Mouse (Mus musculus) intestine, postnatal 0 days (tissue): Measurements from ENCODE around the gene Ptpn1. TPM values are rescaled to one million over a fixed set of nuclear protein-coding genes. Genes with fewer than 3 reads are reported as not detected.

Experiments
- ATAC-seq: fragments of 200-750 bp; cut with Nextera tagmentation; 2 replicates; pipeline ENCODE4 v1.8.0; 2017; ENCODE audit warnings: mild to moderate bottlenecking, moderate TSS enrichment, moderate library complexity
- H3K27ac ChIP-seq: fragments of 300-500 bp; sonication (generic); 2 replicates; pipeline ENCODE4 v1.5.1; 2014; ENCODE audit warnings: mild to moderate bottlenecking, low read depth, low read length, moderate library complexity
- H3K27me3 ChIP-seq: fragments of 300-500 bp; sonication (generic); replicated peaks from 2 replicates; pipeline ENCODE4 v1.6.1; 2014; ENCODE audit warnings: low read length, mixed read lengths; ENCODE audit not compliant: control insufficient read depth, insufficient read depth
- H3K36me3 ChIP-seq: fragments of 300-500 bp; sonication (generic); 2 replicates; pipeline ENCODE4 v1.6.1; 2014; ENCODE audit warnings: mild to moderate bottlenecking, moderate library complexity; ENCODE audit not compliant: control insufficient read depth, insufficient read depth
- H3K4me1 ChIP-seq: fragments of 300-500 bp; sonication (generic); replicated peaks from 2 replicates; pipeline ENCODE4 v1.6.1; 2014; ENCODE audit warnings: antibody characterized with exemption, low read length, mixed read lengths; ENCODE audit not compliant: control insufficient read depth, insufficient read depth
- H3K4me2 ChIP-seq: fragments of 300-500 bp; sonication (generic); replicated peaks from 2 replicates; pipeline ENCODE4 v1.6.1; 2014; ENCODE audit warnings: low read depth, mild to moderate bottlenecking, moderate library complexity
- H3K4me3 ChIP-seq: fragments of 300-500 bp; sonication (generic); 2 replicates; pipeline ENCODE4 v1.5.1; 2014; ENCODE audit warnings: low read depth, low read length
- H3K9ac ChIP-seq: fragments of 300-500 bp; sonication (generic); 2 replicates; pipeline ENCODE4 v1.6.1; 2014; ENCODE audit warnings: mild to moderate bottlenecking, low read depth, low read length
- H3K9me3 ChIP-seq: fragments of 300-500 bp; sonication (generic); 2 replicates; pipeline ENCODE4 v1.6.1; 2016; ENCODE audit warnings: mixed run types; ENCODE audit not compliant: control insufficient read depth
- CTCF ChIP-seq: sonication (generic); IDR thresholded peaks from 2 replicates; pipeline ENCODE4 v1.5.1; 2016; ENCODE audit warnings: low read depth, mild to moderate bottlenecking, control low read depth, antibody characterized with exemption, moderate library complexity
- WGBS: fragments of 180-500 bp; shearing (Covaris S2); extraction: QIAGEN DNeasy Blood & Tissue Kit; methylation state at CpG from one replicate; pipeline ENCODE4 v1.1.7; 2014; 5-methylcytosine and 5-hydroxymethylcytosine counted together
- polyA plus RNA-seq: library from polyadenylated mRNA; unstranded; fragments of >200 nt; fragmentation: Nextera tagmentation; extraction: Ambion mirVana; gene quantifications from 2 replicates; pipeline ENCODE4 v1.2.1, GENCODE M21; 2015

The Ptpn1 gene
- polyA plus RNA-seq, 1 experiment from 2014 or later, result 30.5 TPM

DNA sequence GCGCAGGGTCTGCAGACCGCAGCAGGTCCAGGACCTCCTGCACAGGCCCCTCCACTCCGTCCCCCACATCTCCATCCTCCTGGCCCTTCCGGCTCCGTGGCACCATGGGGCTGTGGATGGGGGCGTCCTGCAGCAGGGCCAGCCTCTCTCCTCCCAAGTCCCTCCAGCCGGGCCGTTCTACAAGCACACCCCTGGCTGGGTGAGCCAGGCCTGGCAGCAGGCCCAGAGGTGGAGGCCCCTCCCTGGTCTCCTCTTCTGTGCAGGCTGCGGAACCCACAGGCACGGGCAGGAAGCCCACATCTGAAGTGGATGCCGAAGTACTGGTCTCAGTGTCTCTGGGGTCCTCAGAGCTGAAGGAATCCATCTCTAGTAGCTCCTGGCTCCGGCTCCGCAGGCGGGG lies 57.5 kb downstream of the Ptpn1 start:
- no peak overlapping the region for H3K9ac ChIP-seq
- TF ChIP-seq CTCF, result no peak
- H3K36me3 ChIP-seq, result no peaks in the 10 kb centered on the region; the same call in 1 of the 2 replicates
- no peak for ATAC-seq
- 62% methylated on average over 14 of the region's 14 CpGs for WGBS
- no peak overlapping the region for H3K27ac ChIP-seq
- 0 out of 2 replicates have a peak, but pooled peaks cover 3% of the 10 kb centered on the region for H3K4me1 ChIP-seq
- H3K4me2 ChIP-seq, result no peak overlapping the region
- no peaks in the 10 kb centered on the region for H3K9me3 ChIP-seq
- H3K27me3 ChIP-seq, result no peaks in the 10 kb centered on the region
- H3K4me3 ChIP-seq, result no peak overlapping the region

DNA sequence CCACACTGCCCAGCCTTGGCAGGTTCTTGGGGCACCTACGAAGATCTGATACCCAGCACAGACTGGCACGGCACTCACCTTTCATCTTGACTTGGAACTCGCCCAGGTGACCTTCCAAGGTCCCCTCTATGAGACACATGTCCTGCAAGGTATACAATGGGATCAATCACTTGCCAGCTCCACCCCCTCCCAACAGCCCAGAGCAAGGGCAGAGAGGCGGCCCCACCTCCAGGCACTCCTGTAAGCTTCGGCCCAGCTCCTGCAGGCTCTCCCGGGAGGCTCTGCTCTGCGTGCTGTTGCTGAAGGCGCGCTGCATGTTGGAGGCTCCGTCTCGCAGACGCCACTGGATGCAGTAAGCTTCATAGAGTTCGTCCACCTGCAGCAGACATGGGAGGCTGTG lies 61.4 kb downstream of the Ptpn1 start:
- no peaks in the 10 kb centered on the region for H3K9me3 ChIP-seq
- WGBS, result 49% methylated on average over 13 of the region's 13 CpGs
- no peak overlapping the region for H3K4me2 ChIP-seq
- 0 out of 2 replicates have a peak, but pooled peaks cover 1% of the 10 kb centered on the region for H3K4me1 ChIP-seq
- no peak overlapping the region for H3K27ac ChIP-seq
- H3K36me3 ChIP-seq, result no peaks in the 10 kb centered on the region
- H3K9ac ChIP-seq, result no peak overlapping the region
- ATAC-seq, result no peak
- no peak for TF ChIP-seq CTCF
- no peaks in the 10 kb centered on the region for H3K27me3 ChIP-seq
- H3K4me3 ChIP-seq, result no peak overlapping the region

DNA sequence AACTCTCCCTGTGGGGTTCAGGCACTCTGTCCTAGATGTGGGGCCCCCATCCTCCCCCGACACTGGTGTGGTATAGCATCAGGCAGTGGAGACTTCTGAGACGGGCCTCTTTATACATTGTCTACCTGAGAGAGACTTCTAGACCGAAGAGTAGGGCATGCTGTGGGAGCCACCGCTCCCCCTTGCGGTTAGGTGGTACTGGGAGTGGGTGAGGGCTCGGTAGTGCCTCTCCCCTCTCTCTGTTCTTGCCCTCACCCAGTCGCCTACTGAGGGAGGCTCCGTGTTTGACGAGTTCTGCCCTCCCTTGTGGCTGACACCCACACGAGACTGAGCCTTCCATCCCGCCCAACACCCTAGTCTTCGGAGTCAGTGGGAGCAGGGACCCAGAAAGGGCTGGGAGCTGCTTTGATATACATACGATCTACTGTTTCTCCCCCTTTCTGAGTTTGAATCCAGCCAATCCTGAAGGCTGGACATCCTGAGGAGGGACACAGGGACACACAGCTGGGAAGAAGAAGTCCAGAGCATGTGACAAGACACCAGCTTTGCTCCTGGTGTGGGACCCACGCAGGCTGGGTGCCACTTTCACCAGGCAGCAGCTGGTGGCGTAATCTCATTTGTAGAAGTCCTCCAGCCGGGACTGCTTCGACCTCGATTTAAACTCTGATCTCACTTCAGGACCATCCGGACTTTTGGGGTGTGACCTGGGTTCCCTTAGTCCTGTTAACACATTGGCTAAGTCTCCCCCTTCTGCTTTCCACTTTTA lies 64.2 kb downstream of the Ptpn1 start:
- no peak for ATAC-seq
- no peak overlapping the region for H3K9ac ChIP-seq
- 62% methylated on average over 19 of the region's 19 CpGs for WGBS

DNA sequence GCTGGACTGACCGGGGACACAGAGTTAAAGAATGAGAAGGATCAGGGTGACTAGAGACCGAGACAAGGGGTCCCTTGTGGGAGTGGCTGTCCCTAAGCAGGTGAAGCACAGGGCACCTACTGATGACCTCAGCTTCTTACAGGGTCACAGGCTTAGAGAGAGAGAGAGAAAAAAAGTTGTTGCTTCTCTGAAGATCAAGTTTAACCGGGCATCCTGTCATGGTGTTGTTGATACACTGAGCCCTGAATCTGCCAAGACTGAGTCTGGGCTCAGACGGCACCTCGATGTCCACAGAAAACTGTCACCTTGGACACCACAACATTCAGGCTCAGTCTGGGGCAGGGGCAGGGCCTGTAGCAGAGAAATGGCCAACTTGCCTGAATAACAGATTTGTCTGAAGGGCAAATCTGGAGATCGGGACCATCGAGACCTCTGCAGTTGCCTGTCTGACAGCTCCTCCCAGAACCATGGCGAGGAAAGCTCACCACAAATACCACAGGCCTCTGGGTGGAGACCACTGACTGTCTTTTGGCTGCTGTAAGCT lies 64.9 kb downstream of the Ptpn1 start:
- Histone ChIP-seq H3K4me2 (no peak overlapping the region), H3K27me3 (no peaks in the 10 kb centered on the region), H3K9ac (no peak overlapping the region), H3K36me3 (no peaks in the 10 kb centered on the region), H3K9me3 (no peaks in the 10 kb centered on the region), H3K27ac (no peak overlapping the region), H3K4me1 (no peaks in the 10 kb centered on the region), H3K4me3 (no peak overlapping the region)
- 59% methylated on average over 8 of the region's 8 CpGs for WGBS
- no peak for TF ChIP-seq CTCF
- ATAC-seq, result no peak

More for the DNA sequence above, 64.2 kb downstream of the Ptpn1 start:
- Histone ChIP-seq H3K4me2 (no peak overlapping the region), H3K27me3 (no peaks in the 10 kb centered on the region), H3K4me3 (no peak overlapping the region), H3K4me1 (no peaks in the 10 kb centered on the region), H3K9me3 (no peaks in the 10 kb centered on the region), H3K36me3 (no peaks in the 10 kb centered on the region), H3K27ac (no peak overlapping the region)
- TF ChIP-seq CTCF, result no peak

DNA sequence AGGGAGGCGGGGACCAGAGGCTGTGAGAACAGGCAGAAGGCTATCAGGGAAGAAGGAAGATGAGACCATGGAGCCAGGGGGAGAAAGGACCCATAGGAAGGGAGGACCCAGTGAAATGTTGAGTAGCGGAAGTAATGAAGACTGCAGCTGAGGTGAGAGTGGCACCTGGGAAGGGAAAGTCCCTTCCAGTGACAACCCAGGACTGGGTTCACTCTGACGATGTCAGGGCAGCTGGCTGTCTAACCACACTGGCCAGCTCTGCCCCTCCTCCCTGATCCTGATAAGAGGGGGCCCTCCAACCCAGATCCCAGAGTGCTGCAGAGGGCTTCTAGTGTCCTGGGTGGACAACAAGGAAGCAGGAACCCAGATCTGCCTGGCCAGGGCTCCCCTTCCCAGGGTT lies 65.7 kb downstream of the Ptpn1 start:
- ATAC-seq, result peak; percentile 52
- H3K27ac ChIP-seq, result no peak overlapping the region
- no peak overlapping the region for H3K4me3 ChIP-seq
- TF ChIP-seq CTCF, result no peak
- H3K9ac ChIP-seq, result no peak overlapping the region
- WGBS, result 59% methylated on average over 3 of the region's 3 CpGs
- H3K4me1 ChIP-seq, result no peaks in the 10 kb centered on the region
- no peaks in the 10 kb centered on the region for H3K36me3 ChIP-seq
- no peaks in the 10 kb centered on the region for H3K27me3 ChIP-seq
- no peak overlapping the region for H3K4me2 ChIP-seq
- H3K9me3 ChIP-seq, result no peaks in the 10 kb centered on the region

DNA sequence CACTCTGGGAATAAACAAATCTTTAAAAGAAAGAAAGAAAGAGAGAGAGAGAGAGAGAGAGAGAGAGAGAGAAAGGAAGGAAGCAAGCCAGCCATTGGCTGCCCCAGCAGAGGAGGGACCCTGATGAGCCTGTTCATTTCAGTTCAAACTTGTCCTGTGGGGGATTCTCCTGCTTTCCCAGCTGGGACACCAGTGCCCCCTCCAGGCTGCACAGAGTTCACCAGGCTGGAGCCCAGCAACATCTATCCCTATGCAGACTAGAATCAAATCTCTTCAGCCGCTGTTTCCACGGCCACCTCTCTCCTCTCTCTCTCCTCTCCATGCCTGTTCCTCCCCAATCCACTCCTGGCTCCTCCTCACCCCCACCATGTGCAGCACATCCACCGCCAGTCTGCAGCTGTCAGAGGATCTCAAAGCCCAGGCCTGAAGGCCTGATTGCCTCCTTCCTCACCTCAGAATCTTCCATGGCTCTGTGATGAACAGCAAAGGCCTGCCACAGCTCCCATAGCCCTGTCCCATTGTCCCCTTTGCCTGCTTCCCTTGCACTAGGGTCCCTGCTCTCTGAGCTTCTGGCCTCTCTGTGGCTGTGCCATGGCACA lies 67.4 kb downstream of the Ptpn1 start:
- Histone ChIP-seq H3K27ac (no peak overlapping the region), H3K4me3 (no peak overlapping the region), H3K4me1 (no peaks in the 10 kb centered on the region), H3K27me3 (no peaks in the 10 kb centered on the region), H3K9me3 (no peaks in the 10 kb centered on the region), H3K9ac (no peak overlapping the region), H3K4me2 (no peak overlapping the region), H3K36me3 (no peaks in the 10 kb centered on the region)
- TF ChIP-seq CTCF, result peak; percentile 54
- 82% methylated on average over 3 of the region's 3 CpGs for WGBS
- no peak for ATAC-seq
